Mouse (Mus musculus): ENCODE results near the gene Rpsa. TPM values are rescaled to one million over a fixed set of nuclear protein-coding genes. Genes with fewer than 3 reads are reported as not detected.
A peak's percentile ranks its signal among the peaks of the same experiment; 100 is the strongest.

The Rpsa gene
- total and polyA plus RNA-seq, 3 experiments: 726 to 4,532 (median 1,827) TPM

DNA sequence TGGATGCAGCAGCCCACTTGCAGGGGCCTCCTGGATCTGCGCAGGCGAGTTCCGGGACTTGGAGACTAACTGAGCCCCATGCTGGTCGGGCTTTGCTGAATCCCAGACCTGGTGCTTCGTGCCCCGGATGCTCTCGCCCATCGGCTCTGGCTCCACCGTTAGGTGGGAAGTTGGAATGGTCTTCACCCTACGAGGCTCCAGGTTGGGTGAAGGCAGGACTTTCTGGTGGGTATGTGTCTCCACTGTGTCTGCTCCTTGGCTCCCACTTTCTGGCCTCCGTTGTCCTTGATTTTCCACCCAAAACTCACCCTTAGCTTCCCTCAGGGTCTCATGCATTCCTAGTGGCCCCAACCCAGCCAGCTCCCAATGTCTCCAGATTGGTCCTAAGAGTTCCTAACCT lies 8.0 kb downstream of the Rpsa start:
- no peak overlapping the region for H3K4me3 ChIP-seq (ENCODE audit: control insufficient read depth in 1 of 2, insufficient read depth in 1 of 2, low read depth in 2 of 2, low read length in 2 of 2)
- H3K27ac ChIP-seq (ENCODE audit: control insufficient read depth, low read depth, low read length): no peak overlapping the region
- H3K9ac ChIP-seq (ENCODE audit: control insufficient read depth, low read depth, low read length, poor library complexity, severe bottlenecking): no peak overlapping the region
- no peaks in the 10 kb centered on the region; a peak in 1 of 4 replicates for H3K27me3 ChIP-seq (ENCODE audit: control insufficient read depth in 1 of 2, insufficient read depth in 2 of 2, low read length in 2 of 2)
- H3K4me1 ChIP-seq (ENCODE audit: control insufficient read depth in 1 of 2, insufficient read depth in 2 of 2, low read length in 2 of 2): no peaks in the 10 kb centered on the region
- no peak for TF ChIP-seq KAT2A (conservative IDR thresholded peaks at IDR 0.05; ENCODE audit: low read depth, low read length)
- TF ChIP-seq MAFK (IDR thresholded peaks at IDR 0.05; ENCODE audit: borderline replicate concordance, low read depth, low read length): no peak
- TF ChIP-seq CHD1 (IDR thresholded peaks at IDR 0.05; ENCODE audit: low read depth, low read length): no peak
- no peak for TF ChIP-seq ZMIZ1 (IDR thresholded peaks at IDR 0.05; ENCODE audit: low read depth, low read length)
- no peak for TF ChIP-seq POLR2AphosphoS2 (IDR thresholded peaks at IDR 0.05; ENCODE audit: low read length)
- TF ChIP-seq CHD2 (IDR thresholded peaks at IDR 0.05; ENCODE audit: low read length): no peak
- no peak for TF ChIP-seq GABPA (IDR thresholded peaks at IDR 0.05; ENCODE audit: low read depth, low read length)
- no peak for TF ChIP-seq USF2 (IDR thresholded peaks at IDR 0.05; ENCODE audit: borderline replicate concordance in 1 of 2, insufficient read depth in 1 of 2, low read depth in 1 of 2, low read length in 2 of 2)
- TF ChIP-seq NELFE (IDR thresholded peaks at IDR 0.05; ENCODE audit: low read depth, low read length): no peak
- no peak for TF ChIP-seq RCOR1 (IDR thresholded peaks at IDR 0.05; ENCODE audit: low read depth, low read length)
- TF ChIP-seq JUND (IDR thresholded peaks at IDR 0.05; ENCODE audit: low read depth, low read length): no peak
- DNase-seq (ENCODE audit: low read depth, low spot score): no peak
- H3K79me2 ChIP-seq (ENCODE audit: control insufficient read depth, insufficient read depth, low read length, poor library complexity): peaks cover 1% of the 10 kb centered on the region; the same call in 1 of the 2 replicates
- no peaks in the 10 kb centered on the region for H3K9me3 ChIP-seq (replicated peaks; ENCODE audit: insufficient read depth, low read length)
- no peaks in the 10 kb centered on the region; a peak in 1 of 4 replicates for H3K36me3 ChIP-seq (ENCODE audit: control insufficient read depth in 1 of 2, insufficient read depth in 2 of 2, low read length in 2 of 2)

DNA sequence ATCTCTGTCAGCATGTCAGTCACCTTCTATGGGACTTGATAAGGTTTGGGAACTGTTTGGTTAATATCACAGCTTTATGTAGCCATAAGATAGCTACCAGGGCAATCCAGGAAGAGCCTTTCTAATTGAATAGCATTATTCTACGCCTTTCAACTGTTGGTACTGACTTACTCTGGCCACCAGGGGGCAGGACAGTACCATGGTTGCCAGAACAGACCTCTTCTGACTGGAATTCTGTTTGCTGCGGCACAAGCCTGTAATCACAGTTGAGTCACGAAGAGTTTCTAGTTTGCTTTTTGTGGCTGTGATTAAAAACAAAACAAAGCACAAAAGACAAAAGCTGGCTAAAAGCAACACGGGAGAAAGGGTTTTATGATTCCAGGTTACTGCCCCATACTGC lies 13.2 kb downstream of the Rpsa start:
- H3K9me3 ChIP-seq (replicated peaks; ENCODE audit: insufficient read depth, low read length): no peaks in the 10 kb centered on the region
- TF ChIP-seq ETS1 (IDR thresholded peaks at IDR 0.05; ENCODE audit: low read depth, low read length) (no peak), TCF12 (IDR thresholded peaks at IDR 0.05; ENCODE audit: low read depth, low read length) (no peak), BHLHE40 (IDR thresholded peaks at IDR 0.05; ENCODE audit: borderline replicate concordance, low read depth, low read length) (no peak), CHD1 (IDR thresholded peaks at IDR 0.05; ENCODE audit: low read depth, low read length) (no peak), ZNF384 (IDR thresholded peaks at IDR 0.05; ENCODE audit: low read depth, low read length) (no peak), SIN3A (IDR thresholded peaks at IDR 0.05; ENCODE audit: low read length) (no peak), RCOR1 (IDR thresholded peaks at IDR 0.05; ENCODE audit: low read depth, low read length) (no peak), ZMIZ1 (IDR thresholded peaks at IDR 0.05; ENCODE audit: low read depth, low read length) (no peak), RAD21 (IDR thresholded peaks at IDR 0.05; ENCODE audit: low read depth, low read length) (peak; percentile 71), SMC3 (IDR thresholded peaks at IDR 0.05; ENCODE audit: low read depth, low read length) (peak; percentile 65), USF1 (IDR thresholded peaks at IDR 0.05; ENCODE audit: low read depth, low read length) (no peak), ZC3H11A (IDR thresholded peaks at IDR 0.05; ENCODE audit: low read depth, low read length) (peak; percentile 36), UBTF (IDR thresholded peaks at IDR 0.05; ENCODE audit: borderline replicate concordance, insufficient read depth, low read depth, low read length) (no peak), MYC (IDR thresholded peaks at IDR 0.05; ENCODE audit: low read depth, low read length) (no peak), TAL1 (IDR thresholded peaks at IDR 0.05; ENCODE audit: low read length) (no peak), NRF1 (IDR thresholded peaks at IDR 0.05; ENCODE audit: insufficient read depth, low read depth, low read length, poor library complexity, severe bottlenecking) (no peak), JUND (IDR thresholded peaks at IDR 0.05; ENCODE audit: low read depth, low read length) (no peak), MEF2A (IDR thresholded peaks at IDR 0.05; ENCODE audit: extremely low read depth, insufficient replicate concordance, low read depth, low read length, poor library complexity, severe bottlenecking) (no peak), CTCF (IDR thresholded peaks at IDR 0.05 in 2 of 3, conservative IDR thresholded peaks at IDR 0.05 in 1 of 3; ENCODE audit: control insufficient read depth in 1 of 3, insufficient read depth in 1 of 3, low read depth in 2 of 3, low read length in 3 of 3, poor library complexity in 1 of 3, severe bottlenecking in 1 of 3) (peak; percentile 56 to 73 (median 61)), MYB (IDR thresholded peaks at IDR 0.05; ENCODE audit: low read depth, low read length) (no peak), POLR2AphosphoS5 (IDR thresholded peaks at IDR 0.05; ENCODE audit: borderline replicate concordance, low read depth, low read length) (no peak), HCFC1 (IDR thresholded peaks at IDR 0.05; ENCODE audit: low read depth, low read length) (no peak)
- no peak overlapping the region for H3K4me3 ChIP-seq (ENCODE audit: control insufficient read depth in 1 of 2, insufficient read depth in 1 of 2, low read depth in 2 of 2, low read length in 2 of 2)
- DNase-seq (ENCODE audit: low read depth, low spot score): peak; percentile 56
- no peaks in the 10 kb centered on the region for H3K36me3 ChIP-seq (ENCODE audit: control insufficient read depth in 1 of 2, insufficient read depth in 2 of 2, low read length in 2 of 2)
- H3K4me1 ChIP-seq (ENCODE audit: control insufficient read depth in 1 of 2, insufficient read depth in 2 of 2, low read length in 2 of 2): no peaks in the 10 kb centered on the region
- H3K27me3 ChIP-seq (ENCODE audit: control insufficient read depth in 1 of 2, insufficient read depth in 2 of 2, low read length in 2 of 2): peaks cover 0 to 2% of the 10 kb centered on the region in 2 experiments; a peak in 3 of 4 replicates
- H3K79me2 ChIP-seq (ENCODE audit: control insufficient read depth, insufficient read depth, low read length, poor library complexity): no peaks in the 10 kb centered on the region
- no peak overlapping the region for H3K27ac ChIP-seq (ENCODE audit: control insufficient read depth, low read depth, low read length)
- H3K9ac ChIP-seq (ENCODE audit: control insufficient read depth, low read depth, low read length, poor library complexity, severe bottlenecking): no peak overlapping the region
